Mouse (Mus musculus) testis, adult 2 months (tissue): ENCODE measurements around the gene Zcchc12.

Experiments
- CTCF ChIP-seq: fragments of 200-500 bp; IDR thresholded peaks from 2 replicates; pipeline ENCODE4 v1.5.1; 2012; ENCODE audit warnings: low read depth, mild to moderate bottlenecking, inconsistent platforms, low read length, moderate library complexity; ENCODE audit not compliant: control insufficient read depth, insufficient read depth, insufficient replicate concordance
- POLR2A ChIP-seq: fragments of 200-500 bp; IDR thresholded peaks from 2 replicates; pipeline ENCODE4 v1.6.1; 2012; ENCODE audit warnings: low read depth, mild to moderate bottlenecking, inconsistent platforms, low read length, moderate library complexity; ENCODE audit not compliant: control insufficient read depth

- TF ChIP-seq CTCF (no peak), POLR2A (no peak)
These were observed 1.8 kb upstream of the Zcchc12 start for GRCm38 (mm10) chrX:36193951-36194350.
